Mouse (Mus musculus) mouse embryonic stem cell (cell line): ENCODE data around the gene Agrp.
"Not testable (repeated sequence)": the region's sequence is repeated elsewhere in the genome, so short reads cannot be mapped to it uniquely, and the experiment has no call there.

Experiments used
- in situ Hi-C, 2 experiments: fragments of 300-500 bp; cut with MboI; formaldehyde crosslinking; loops; 1 replicate in 1 of 2; 3 replicates in 1 of 2; pipeline ENCODE4 v1.14.3; 2019 to 2020; ENCODE audit warnings: low sequenced_read_pairs in 2 of 2, low pct_unique_long_range_greater_than_20kb in 1 of 2, mixed read lengths in 1 of 2; ENCODE audit not compliant: unreplicated experiment in 1 of 2

Gene Agrp

GRCm38 (mm10) chr8:105606189-105607023 is 30.8 kb downstream of the Agrp start:
- in situ Hi-C loops = no loop called here

- in situ Hi-C loops = no loop called here
Measured at GRCm38 (mm10) chr8:105605491-105606188, 31.6 kb downstream of the Agrp start.

- in situ Hi-C loops = no loop called here
Measured at GRCm38 (mm10) chr8:105604804-105605381, 32.3 kb downstream of the Agrp start, which contains the start of gene Ripor1. Gene Ripor1, plus strand, starts transcription at chr8:105605255.

GRCm38 (mm10) chr8:105602540-105602939 is 34.7 kb downstream of the Agrp start:
- in situ Hi-C loops = not testable (repeated sequence)

- in situ Hi-C loops = no loop called here
Measured at GRCm38 (mm10) chr8:105601301-105601700, 35.9 kb downstream of the Agrp start.

- in situ Hi-C loops = no loop called here
Measured at GRCm38 (mm10) chr8:105598777-105599176, 38.4 kb downstream of the Agrp start.

- in situ Hi-C loops = no loop called here
Measured at GRCm38 (mm10) chr8:105596362-105597034, 40.7 kb downstream of the Agrp start.

GRCm38 (mm10) chr8:105594451-105595242 is 42.5 kb downstream of the Agrp start:
- in situ Hi-C loops = no loop called here

GRCm38 (mm10) chr8:105593859-105594258 is 43.3 kb downstream of the Agrp start:
- in situ Hi-C loops = no loop called here

- in situ Hi-C loops = no loop called here
Measured at GRCm38 (mm10) chr8:105592431-105592830, 44.8 kb downstream of the Agrp start.

GRCm38 (mm10) chr8:105579719-105580118 is 57.5 kb downstream of the Agrp start:
- in situ Hi-C loops = no loop called here

- in situ Hi-C loops = no loop called here
Measured at GRCm38 (mm10) chr8:105575538-105575937, 61.7 kb downstream of the Agrp start.

GRCm38 (mm10) chr8:105574741-105575140 is 62.5 kb downstream of the Agrp start:
- in situ Hi-C loops = no loop called here

- in situ Hi-C loops = no loop called here
Measured at GRCm38 (mm10) chr8:105573427-105573826, 63.8 kb downstream of the Agrp start.

GRCm38 (mm10) chr8:105571810-105572209 is 65.4 kb downstream of the Agrp start:
- in situ Hi-C loops = no loop called here

GRCm38 (mm10) chr8:105566703-105567595 is 70.2 kb downstream of the Agrp start:
- in situ Hi-C loops = no loop called here

GRCm38 (mm10) chr8:105565952-105566702 is 71.1 kb downstream of the Agrp start, which contains the start of gene Atp6v0d1:
Gene Atp6v0d1, minus strand, starts transcription at chr8:105566047.
- in situ Hi-C loops = no loop called here
